Mouse (Mus musculus): ENCODE data around the gene Olfr1058.
"Not testable (repeated sequence)": the region's sequence is repeated elsewhere in the genome, so short reads cannot be mapped to it uniquely, and the experiment has no call there.

The Olfr1058 gene

DNA sequence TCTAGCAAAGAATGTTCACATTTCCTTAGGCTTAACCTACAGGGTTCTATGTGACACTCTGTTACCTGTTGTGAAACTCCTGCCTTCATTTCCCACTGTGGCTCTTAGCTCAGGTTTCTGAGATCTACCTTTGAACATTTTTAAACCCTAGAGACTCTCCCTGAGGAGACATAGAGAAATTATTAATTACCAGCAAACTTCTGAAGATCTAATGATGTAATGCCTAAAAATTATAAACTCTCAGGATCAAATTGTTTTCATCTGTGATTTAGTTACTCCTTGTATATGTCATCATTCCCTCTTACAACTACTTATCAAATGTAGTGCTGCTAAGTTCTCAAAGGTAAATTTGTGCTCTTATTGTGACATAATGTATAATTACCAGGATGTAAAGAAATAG, at the start of gene Olfr1058:
TSS of gene Olfr1058 (minus strand) at position 101 of the 400 bp plus-strand sequence.
- not testable (repeated sequence) for DNase-seq

DNA sequence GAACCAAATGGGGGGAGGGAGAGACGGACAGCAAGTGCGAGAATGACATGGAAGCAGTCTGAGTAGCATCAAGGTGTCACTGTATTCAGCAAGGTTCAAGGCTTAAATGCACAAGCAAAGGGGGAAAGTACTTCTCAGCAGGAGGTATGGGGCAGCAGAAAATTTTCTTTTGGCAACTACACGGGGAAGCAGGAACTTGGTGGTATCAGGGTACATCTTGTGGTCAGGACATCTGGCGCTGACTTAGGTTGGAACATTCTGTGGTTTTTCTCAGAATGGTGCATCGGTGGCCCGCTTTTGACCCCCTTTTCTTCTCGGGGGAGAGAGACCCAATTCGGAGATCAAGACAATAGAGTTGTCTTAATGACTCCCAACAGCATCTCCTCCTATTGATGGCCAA, 40.1 kb upstream of the Olfr1058 start:
- DNase-seq = peak; percentile 9

DNA sequence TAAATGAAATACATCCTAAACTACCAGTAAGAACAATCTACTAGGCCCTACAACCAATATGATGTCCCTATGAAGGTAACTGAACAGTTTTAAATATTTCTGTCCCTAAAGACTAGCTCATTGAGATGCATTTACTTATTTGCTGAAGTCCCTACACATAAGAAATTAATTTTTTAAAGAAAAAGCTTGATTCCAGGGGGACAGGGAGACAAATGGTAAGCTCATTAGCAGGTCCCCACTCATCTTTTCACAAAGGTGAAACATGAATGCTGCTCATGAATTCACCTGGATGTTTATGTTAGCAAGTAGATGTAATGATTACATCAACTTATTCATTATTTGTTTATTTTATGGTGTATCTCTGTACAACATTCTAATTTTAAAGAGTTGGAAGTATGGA, 38.3 kb upstream of the Olfr1058 start, which contains the start of gene Olfr1062:
TSS of gene Olfr1062 (minus strand) at position 101 of the 400 bp plus-strand sequence.
- not testable (repeated sequence) for DNase-seq

DNA sequence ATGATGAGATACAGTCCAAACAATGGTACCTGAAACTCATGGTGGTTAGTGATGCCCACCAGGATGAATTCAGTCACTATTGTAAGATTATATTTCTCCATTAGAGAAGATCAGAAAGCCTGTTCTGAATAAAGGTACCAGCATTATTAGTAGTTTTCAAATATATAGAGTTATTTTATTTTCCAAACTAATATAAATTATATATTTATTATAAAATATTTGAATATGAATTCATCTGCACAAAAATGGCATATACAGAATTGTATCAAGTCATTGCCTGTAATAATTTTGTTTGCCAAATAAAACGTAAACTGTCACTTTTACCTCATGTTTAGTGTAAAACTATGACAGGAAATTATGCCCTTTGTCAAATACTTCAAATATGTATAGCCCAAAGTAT, 25.6 kb upstream of the Olfr1058 start, which contains the start of gene Olfr1061:
TSS of gene Olfr1061 (minus strand) at position 101 of the 400 bp plus-strand sequence.
- DNase-seq = no peak

DNA sequence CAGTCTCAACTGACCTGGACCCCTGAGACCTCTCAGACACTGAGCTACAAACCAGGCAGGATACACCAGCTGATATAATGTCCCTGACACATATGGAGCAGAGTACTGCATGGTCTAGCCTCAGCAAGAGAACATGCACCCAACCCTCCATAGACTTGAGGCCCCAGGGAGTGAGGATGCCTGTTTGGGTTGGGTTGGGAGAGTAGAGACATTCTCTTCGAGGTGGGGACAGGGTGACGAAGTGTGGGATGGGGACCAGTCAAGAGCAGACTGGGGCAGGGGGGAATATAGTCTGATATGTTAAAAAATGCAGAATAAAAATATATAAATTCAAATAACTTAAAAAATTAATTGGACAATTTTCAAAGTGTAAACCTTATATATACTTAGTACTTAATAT, 6.8 kb upstream of the Olfr1058 start:
- DNase-seq = no peak

DNA sequence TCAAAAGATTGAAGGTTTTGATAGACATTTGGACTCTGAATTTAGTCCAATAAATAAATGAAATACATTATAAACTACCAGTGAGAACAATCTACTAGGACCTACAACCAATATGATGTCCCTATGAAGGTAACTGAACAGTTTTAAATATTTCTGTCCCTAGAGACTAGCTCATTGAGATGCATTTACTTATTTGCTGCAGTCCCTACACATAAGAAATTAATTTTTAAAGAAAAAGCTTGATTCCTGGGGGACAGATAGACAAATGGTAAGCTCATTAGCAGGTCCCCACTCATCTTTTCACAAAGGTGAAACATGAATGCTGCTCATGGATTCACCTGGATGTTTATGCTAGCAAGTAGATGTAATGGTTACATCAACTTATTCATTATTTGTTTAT, 10.1 kb downstream of the Olfr1058 start, which contains the start of gene Olfr1057:
TSS of gene Olfr1057 (minus strand) at position 101 of the 400 bp plus-strand sequence.
- no peak for DNase-seq

DNA sequence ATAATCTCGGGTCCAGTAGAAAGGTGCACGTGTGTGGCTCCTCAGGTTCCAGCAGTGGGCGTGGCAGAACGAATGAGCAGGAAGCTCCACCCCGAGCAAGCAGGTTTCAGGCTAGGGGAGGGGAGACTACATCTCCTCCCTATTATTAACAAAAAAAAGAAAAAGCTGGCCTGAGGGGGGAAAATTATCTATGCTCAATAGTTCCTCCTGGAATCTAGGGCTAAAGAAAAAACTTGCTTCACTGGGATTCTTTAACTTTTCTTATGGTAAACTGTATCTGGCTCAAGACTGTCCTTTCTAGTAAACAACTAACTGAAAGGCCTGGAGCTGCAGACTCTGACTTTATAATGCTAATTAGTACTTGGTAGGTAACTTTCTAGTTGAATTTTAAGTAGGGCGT, 22.0 kb downstream of the Olfr1058 start:
- DNase-seq = not testable (repeated sequence)

DNA sequence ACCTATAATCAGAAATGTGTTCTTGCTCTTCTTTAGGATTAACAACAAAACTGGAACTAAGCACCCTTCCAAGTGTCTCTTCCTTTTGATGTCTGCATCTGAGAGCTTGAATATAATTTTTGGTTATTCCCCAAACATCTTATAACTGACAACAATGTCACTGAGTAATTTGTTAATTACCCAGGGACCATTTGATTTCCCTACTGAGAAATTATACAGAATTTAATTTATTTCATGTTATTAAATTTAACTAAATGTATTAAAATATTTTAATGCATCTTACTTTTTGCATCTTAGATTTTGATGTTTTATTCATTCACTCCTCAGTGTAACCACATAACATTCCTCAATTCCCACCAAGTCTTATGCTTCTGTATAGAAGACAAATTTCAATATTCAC, 26.0 kb downstream of the Olfr1058 start, which contains the start of gene Olfr1056:
TSS of gene Olfr1056 (minus strand) at position 101 of the 400 bp plus-strand sequence.
- DNase-seq = no peak

DNA sequence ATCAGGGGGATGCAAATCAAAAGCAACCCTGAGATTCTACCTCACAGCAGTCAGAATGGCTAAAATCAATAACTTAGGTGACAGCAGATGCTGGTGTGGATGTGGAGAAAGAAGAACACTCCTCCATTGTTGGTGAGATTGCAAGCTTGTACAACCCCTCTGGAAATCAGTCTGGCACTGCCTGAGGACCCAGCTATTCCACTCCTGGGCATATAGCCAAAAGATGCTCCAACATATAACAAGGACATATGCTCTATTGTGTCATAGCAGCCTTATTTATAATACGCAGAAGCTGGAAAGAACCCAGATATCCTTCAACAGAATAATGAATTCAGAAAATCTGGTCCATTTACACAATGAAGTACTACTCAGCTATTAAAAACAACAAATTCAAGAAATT, 36.6 kb downstream of the Olfr1058 start:
- not testable (repeated sequence) for DNase-seq

DNA sequence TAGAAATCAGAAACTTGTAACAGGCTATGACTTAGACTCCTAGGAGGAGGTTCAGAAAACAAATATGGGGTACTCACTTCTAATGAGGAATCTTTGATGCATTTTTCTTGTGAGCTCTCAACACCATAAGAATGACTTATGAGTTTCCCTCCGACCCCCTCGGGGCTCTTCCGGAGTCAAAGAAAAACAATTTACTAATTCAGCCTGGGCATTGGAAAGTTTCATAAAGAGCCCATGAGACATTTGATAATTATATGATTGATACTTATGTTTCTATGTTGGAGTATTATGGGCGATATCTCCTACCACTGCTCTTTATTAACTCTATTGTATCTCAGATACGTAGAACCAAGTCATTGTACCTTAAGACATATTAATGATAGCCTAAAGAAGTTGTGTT, 38.2 kb downstream of the Olfr1058 start, which contains the start of gene Olfr1055:
TSS of gene Olfr1055 (minus strand) at position 101 of the 400 bp plus-strand sequence.
- no peak for DNase-seq

DNA sequence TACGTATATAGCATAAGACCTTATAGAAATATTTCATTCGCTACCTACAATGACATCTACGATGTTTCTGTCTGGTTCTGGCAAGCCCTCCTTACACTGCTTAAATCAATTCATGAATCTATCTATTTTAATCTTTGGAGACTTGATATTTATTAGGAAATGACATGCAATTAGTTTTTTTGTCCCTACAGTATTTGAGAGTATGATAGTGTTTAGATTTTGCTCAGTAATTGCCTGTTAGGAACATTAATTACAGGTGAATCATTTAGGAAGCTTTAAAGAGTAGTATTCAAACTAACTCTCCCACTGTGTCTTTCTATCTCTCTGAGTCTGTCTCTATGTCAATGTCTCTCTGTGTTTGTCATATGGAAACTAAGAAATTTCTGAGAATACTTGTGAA, 53.0 kb downstream of the Olfr1058 start, which contains the start of gene Olfr1054:
TSS of gene Olfr1054 (minus strand) at position 101 of the 400 bp plus-strand sequence.
- no peak for DNase-seq
